Mouse (Mus musculus) testis, adult 2 months (tissue): Measurements from ENCODE around the gene Cisd1. TPM values are rescaled to one million over a fixed set of nuclear protein-coding genes. Genes with fewer than 3 reads are reported as not detected.

ENCODE experiments used
- H3K27ac ChIP-seq: fragments of 200-500 bp; 2 replicates; pipeline ENCODE4 v1.5.1; 2012; ENCODE audit warnings: low read depth, low read length; ENCODE audit not compliant: control insufficient read depth, insufficient read depth
- H3K27me3 ChIP-seq: fragments of 200-500 bp; 2 replicates; pipeline ENCODE4 v1.6.1; 2012; ENCODE audit warnings: mild to moderate bottlenecking, low read length, moderate library complexity; ENCODE audit not compliant: control insufficient read depth, insufficient read depth
- H3K36me3 ChIP-seq: fragments of 200-500 bp; 2 replicates; pipeline ENCODE4 v1.6.1; 2012; ENCODE audit warnings: mild to moderate bottlenecking, low read length; ENCODE audit not compliant: control insufficient read depth, insufficient read depth
- H3K4me1 ChIP-seq: fragments of 200-500 bp; 2 replicates; pipeline ENCODE4 v1.6.1; 2012; ENCODE audit warnings: low read length; ENCODE audit not compliant: control insufficient read depth, insufficient read depth
- H3K4me3 ChIP-seq: fragments of 200-500 bp; 2 replicates; pipeline ENCODE4 v1.5.1; 2012; ENCODE audit warnings: low read depth, mild to moderate bottlenecking, low read length, moderate library complexity, mixed read lengths; ENCODE audit not compliant: control insufficient read depth
- CTCF ChIP-seq: fragments of 200-500 bp; IDR thresholded peaks from 2 replicates; pipeline ENCODE4 v1.5.1; 2012; ENCODE audit warnings: low read depth, mild to moderate bottlenecking, inconsistent platforms, low read length, moderate library complexity; ENCODE audit not compliant: control insufficient read depth, insufficient read depth, insufficient replicate concordance
- POLR2A ChIP-seq: fragments of 200-500 bp; IDR thresholded peaks from 2 replicates; pipeline ENCODE4 v1.6.1; 2012; ENCODE audit warnings: low read depth, mild to moderate bottlenecking, inconsistent platforms, low read length, moderate library complexity; ENCODE audit not compliant: control insufficient read depth
- polyA plus RNA-seq: library from polyadenylated mRNA; depleted of rRNA; stranded (reverse); fragments of >200 nt; gene quantifications from 2 replicates; pipeline ENCODE4 v1.2.3, GENCODE M21; 2012

The Cisd1 gene
- polyA plus RNA-seq, 1 experiment, result 35.4 TPM

DNA sequence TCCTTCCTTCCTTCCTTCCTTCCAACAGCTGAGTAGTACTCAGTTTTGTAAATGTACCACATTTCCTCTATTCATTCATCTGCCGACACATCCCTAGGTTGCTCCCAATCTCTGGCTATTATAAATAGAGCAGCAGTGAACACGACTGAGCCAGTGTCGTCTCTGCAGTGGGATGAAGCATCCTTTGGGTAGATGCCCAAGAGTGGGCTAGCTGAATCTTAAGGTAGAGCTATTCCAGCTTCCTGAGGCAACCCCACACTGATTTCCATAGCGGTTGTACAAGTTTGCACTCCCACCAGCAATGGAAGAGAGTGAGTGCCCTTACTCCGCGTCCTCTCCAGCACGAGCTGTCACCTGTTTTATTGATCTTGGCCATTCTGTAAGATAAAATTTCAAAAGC lies 35.7 kb upstream of the Cisd1 start:
- H3K36me3 ChIP-seq, result no peaks in the 10 kb centered on the region
- H3K27ac ChIP-seq, result no peak overlapping the region
- TF ChIP-seq CTCF (no peak), POLR2A (no peak)
- H3K4me1 ChIP-seq, result peaks cover 6% of the 10 kb centered on the region
- no peak overlapping the region for H3K4me3 ChIP-seq
- H3K27me3 ChIP-seq, result no peaks in the 10 kb centered on the region

DNA sequence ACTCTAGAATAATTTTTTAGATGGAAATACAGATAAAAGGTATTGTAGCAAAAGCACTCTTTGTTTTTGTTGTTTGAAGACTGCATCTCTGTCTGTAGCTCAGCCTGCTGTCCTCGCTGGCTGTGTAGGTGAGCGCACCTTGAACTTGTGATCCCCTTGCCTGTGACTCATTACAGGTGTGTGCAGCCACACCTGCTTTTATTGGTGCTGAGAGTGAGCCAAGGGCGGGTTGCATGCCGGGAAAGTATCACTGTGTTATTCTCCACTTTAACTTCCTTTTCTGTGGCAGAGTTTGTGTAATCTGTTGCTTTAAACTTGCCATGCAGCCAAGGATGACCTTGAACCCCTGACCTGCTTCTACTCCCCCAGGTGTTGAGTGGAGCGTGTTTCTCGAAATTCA lies 31.3 kb upstream of the Cisd1 start:
- TF ChIP-seq CTCF (no peak), POLR2A (no peak)
- Histone ChIP-seq H3K27me3 (no peaks in the 10 kb centered on the region), H3K27ac (no peak overlapping the region), H3K36me3 (no peaks in the 10 kb centered on the region), H3K4me1 (peaks cover 2% of the 10 kb centered on the region; the same call in 1 of the 2 replicates), H3K4me3 (no peak overlapping the region)

DNA sequence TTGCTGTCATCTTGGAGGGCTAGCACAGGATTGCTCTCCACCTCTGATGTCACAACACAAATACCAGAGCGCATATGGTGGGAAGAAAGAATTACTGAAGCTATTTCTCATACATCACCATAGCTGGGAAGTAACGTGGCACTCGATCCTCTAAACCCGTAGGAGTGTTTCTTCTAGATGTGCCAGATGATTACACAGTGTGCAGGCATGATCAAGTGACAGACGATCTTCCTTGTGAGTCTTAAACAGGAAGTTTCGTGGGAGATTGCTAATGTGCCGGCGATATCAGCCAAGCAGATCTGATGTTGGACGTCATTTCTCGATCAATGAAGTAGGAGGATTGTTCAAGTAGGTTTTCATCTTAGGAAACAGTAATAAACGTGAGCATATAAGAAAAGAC lies 29.0 kb upstream of the Cisd1 start:
- TF ChIP-seq CTCF, result no peak
- Histone ChIP-seq H3K27ac (no peak overlapping the region), H3K36me3 (no peaks in the 10 kb centered on the region), H3K27me3 (no peaks in the 10 kb centered on the region), H3K4me1 (no peaks in the 10 kb centered on the region), H3K4me3 (no peak overlapping the region)

- H3K36me3 ChIP-seq, result no peaks in the 10 kb centered on the region
- H3K4me3 ChIP-seq, result no peak overlapping the region
- H3K27me3 ChIP-seq, result no peaks in the 10 kb centered on the region
- no peak overlapping the region for H3K27ac ChIP-seq
- no peak for TF ChIP-seq CTCF
- no peak for TF ChIP-seq POLR2A
- H3K4me1 ChIP-seq, result no peaks in the 10 kb centered on the region
These were observed 27.1 kb upstream of the Cisd1 start for GRCm38 (mm10) chr10:71371881-71372280.

- H3K4me1 ChIP-seq, result no peaks in the 10 kb centered on the region
- H3K36me3 ChIP-seq, result peaks cover 1% of the 10 kb centered on the region; the same call in 1 of the 2 replicates
- no peaks in the 10 kb centered on the region for H3K27me3 ChIP-seq
- H3K4me3 ChIP-seq, result no peak overlapping the region
- H3K27ac ChIP-seq, result no peak overlapping the region
- TF ChIP-seq CTCF (no peak), POLR2A (no peak)
These were observed 24.7 kb upstream of the Cisd1 start for GRCm38 (mm10) chr10:71369466-71369865.

- TF ChIP-seq CTCF (no peak), POLR2A (no peak)
- H3K36me3 ChIP-seq, result peaks cover 1% of the 10 kb centered on the region
- no peaks in the 10 kb centered on the region for H3K27me3 ChIP-seq
- no peak overlapping the region for H3K4me3 ChIP-seq
- H3K4me1 ChIP-seq, result no peaks in the 10 kb centered on the region
- H3K27ac ChIP-seq, result no peak overlapping the region
These were observed 23.6 kb upstream of the Cisd1 start for GRCm38 (mm10) chr10:71368128-71368940.

- Histone ChIP-seq H3K4me3 (no peak overlapping the region), H3K36me3 (peaks cover 1% of the 10 kb centered on the region), H3K27ac (no peak overlapping the region), H3K27me3 (no peaks in the 10 kb centered on the region), H3K4me1 (no peaks in the 10 kb centered on the region)
- no peak for TF ChIP-seq CTCF
- TF ChIP-seq POLR2A, result no peak
These were observed 19.1 kb upstream of the Cisd1 start for GRCm38 (mm10) chr10:71363858-71364257.

- Histone ChIP-seq H3K4me3 (no peak overlapping the region), H3K36me3 (peaks cover 1% of the 10 kb centered on the region), H3K27ac (no peak overlapping the region), H3K4me1 (no peaks in the 10 kb centered on the region), H3K27me3 (no peaks in the 10 kb centered on the region)
- TF ChIP-seq POLR2A, result no peak
- TF ChIP-seq CTCF, result no peak
These were observed 18.7 kb upstream of the Cisd1 start for GRCm38 (mm10) chr10:71363440-71363839.
